Mouse (Mus musculus) urinary bladder, postnatal 14 days (tissue): ENCODE measurements around the gene Vmn2r112.
"Not testable (repeated sequence)": the region's sequence is repeated elsewhere in the genome, so short reads cannot be mapped to it uniquely, and the experiment has no call there.

ENCODE experiments used
- DNase-seq: peaks from one replicate; pipeline ENCODE4 v3.0.0; 2021; ENCODE audit warnings: low spot score

Vmn2r112 gene

GRCm38 (mm10) chr17:22600651-22601050 lies at the start of gene Vmn2r112:
TSS of gene Vmn2r112 (plus strand) at chr17:22600951.
- not testable (repeated sequence) for DNase-seq

- not testable (repeated sequence) for DNase-seq
Measured at GRCm38 (mm10) chr17:22573382-22573781, 27.4 kb upstream of the Vmn2r112 start, which contains the start of gene Vmn2r111. TSS of gene Vmn2r111 (minus strand) at chr17:22573482.

GRCm38 (mm10) chr17:22630646-22631045 lies 29.9 kb downstream of the Vmn2r112 start:
- DNase-seq = no peak
